Mouse (Mus musculus) frontal cortex, postnatal 10 days (tissue): ENCODE results near the gene Pphln1.
"Not testable (repeated sequence)": the region's sequence is repeated elsewhere in the genome, so short reads cannot be mapped to it uniquely, and the experiment has no call there.

Experiments
- DNase-seq, 2 experiments: peaks; one replicate each; pipeline ENCODE4 v3.0.0; 2022; ENCODE audit warnings: low spot score in 2 of 2, mixed read lengths in 1 of 2

Gene Pphln1

DNA sequence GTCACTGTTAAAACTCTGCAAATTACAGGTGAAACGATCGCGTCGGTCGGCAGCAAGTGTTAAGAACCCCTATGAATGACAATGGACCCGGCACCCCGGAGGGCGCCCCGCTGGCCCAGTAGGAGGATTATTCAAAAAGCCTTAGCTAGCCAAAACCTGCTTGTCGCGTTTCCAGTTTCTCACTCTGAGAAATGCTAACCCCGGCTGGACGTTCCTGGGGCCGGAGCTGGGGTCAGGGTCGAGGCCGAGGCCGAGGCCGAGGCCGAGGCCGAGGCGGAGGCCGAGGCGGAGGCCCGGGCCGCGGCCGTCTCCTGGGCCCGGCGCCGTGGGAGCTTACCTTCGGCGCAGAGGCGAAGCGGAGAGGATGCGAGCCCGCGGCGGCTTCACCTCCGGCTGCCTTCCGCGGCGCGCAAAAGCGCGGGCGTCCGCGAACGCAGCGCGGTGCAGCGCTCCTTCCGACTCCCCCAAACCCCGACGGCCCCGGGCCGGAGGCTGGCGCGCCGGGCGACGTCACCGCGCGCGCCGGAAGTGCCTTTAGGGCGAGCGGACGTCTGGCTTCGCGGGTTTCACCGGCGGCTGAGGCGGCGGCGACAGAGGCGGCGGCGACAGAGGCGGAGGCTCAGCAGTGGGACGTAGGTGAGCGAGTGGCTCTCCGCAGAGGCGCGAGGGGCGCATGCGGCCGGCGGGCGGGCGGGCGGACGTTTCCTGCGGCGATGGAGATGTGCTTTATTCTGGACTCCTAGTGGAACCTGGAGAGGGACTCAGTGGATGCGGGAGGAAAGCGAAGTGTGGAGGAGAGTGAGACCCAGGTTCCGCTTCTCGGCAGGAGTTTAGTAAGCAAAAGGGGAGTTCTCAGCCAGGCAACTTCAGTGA lies at the start of gene Pphln1, which contains the start of gene Zcrb1:
Gene Pphln1 (plus strand): TSS at position 525 of the 873 bp plus-strand sequence.
Gene Zcrb1 (minus strand): TSS at position 509 of the 873 bp plus-strand sequence.
- peak; percentile 56 to 83 for DNase-seq

DNA sequence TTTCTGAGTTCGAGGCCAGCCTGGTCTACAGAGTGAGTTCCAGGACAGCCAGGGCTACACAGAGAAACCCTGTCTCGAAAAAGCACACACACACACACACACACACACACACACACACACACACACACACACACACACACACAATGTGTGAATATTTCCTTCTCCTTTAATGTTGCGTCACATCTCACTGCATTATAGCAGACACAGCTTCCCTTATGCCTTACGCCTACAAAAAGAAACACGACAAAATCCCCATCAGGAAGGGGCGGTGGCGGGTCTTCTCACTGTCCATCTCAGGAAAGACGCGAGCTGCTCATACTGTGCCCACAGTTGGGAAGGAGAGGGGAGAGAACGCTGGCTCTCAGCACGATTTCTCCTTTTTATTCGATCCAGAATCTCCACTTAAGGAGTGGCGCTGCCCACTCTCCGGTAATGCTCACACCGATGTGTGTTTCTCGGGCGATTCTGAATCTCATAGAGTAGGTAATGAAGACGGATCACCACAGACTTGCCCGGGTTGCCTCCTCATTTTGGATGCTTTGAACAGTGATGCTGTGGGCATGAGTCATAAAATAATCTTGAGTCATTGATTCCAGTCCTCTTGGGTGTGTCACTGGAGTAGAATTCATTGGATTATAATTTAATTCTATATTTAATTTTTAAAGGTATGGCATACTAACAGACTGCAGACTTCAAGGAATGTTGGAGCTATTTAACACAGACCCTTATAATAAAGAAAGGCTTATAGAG lies 39.6 kb upstream of the Pphln1 start:
- no peak for DNase-seq

DNA sequence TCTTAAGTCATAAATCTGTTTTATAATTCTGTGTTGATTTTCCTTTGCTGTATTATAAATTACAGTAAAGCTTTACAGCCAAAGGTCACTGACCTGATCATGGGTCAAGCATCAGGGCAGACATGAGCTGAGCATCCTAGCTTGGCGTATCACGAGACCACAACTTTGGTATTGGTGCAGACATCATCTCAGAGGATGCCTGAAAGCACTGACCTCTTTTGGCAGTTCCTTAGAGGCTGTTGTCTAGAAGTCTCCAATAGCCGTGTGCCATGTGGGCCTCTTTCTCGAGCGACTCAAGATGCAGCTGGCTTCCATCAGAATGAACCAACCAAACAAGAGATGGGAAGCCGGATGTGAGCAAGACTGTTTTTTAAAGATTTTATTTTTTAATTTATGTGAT lies 32.6 kb upstream of the Pphln1 start:
- DNase-seq = no peak

DNA sequence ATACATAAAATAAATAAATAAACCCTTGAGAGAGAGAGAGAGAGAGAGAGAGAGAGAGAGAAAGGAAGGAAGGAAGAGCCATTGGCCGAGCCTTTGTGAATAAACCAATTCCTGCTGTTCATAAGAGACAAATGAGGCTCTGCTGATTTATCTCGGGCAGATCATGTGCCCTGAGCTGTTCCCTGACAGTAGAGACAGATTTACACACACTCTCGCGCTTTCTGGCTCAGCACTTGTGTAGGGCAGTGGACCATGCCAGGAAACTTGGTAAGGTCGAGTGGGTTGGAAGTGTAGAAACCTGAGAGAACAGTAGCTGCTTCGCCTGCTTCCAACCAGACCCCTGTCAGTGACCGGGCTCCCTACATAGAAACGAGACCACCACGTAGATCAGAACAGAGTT lies 29.6 kb upstream of the Pphln1 start:
- DNase-seq = no peak

DNA sequence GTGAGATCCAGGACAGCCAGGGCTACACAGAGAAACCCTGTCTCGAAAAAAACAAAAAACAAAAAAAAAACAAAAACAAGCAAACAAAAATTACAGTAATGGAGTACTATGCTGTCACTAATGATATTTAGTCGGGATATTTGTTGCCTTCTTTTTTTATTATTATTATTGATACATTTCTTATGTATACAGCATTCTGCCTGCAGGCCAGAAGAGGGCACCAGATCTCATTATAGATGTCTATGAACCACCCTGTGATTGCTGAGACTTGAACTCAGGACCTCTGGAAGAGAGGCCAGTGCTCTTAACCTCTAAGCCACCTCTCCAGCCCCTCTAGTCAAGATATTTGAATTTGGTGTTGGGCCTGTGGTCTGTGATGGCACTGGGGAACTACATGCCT lies 26.3 kb upstream of the Pphln1 start:
- no peak for DNase-seq

DNA sequence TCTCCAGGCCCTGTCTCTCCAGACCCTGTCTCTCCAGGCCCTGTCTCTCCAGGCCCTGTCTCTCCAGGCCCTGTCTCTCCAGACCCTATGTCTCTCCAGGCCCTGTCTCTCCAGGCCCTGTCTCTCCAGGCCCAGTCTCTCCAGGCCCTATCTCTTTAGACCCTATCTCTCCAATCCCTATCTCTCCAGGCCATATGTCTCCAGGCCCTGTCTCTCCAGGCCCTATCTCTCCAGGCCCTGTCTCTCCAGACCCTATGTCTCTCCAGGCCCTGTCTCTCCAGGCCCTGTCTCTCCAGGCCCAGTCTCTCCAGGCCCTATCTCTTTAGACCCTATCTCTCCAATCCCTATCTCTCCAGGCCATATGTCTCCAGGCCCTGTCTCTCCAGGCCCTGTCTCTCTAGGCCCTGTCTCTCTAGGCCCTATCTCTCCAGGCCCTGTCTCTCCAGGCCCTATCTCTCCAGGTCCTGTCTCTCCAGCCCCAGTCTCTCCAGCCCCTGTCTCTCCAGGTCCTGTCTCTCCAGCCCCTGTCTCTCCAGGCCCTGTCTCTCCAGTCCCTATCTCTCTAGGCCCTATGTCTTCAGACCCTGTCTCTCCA lies 25.5 kb upstream of the Pphln1 start:
- DNase-seq = not testable (repeated sequence)

DNA sequence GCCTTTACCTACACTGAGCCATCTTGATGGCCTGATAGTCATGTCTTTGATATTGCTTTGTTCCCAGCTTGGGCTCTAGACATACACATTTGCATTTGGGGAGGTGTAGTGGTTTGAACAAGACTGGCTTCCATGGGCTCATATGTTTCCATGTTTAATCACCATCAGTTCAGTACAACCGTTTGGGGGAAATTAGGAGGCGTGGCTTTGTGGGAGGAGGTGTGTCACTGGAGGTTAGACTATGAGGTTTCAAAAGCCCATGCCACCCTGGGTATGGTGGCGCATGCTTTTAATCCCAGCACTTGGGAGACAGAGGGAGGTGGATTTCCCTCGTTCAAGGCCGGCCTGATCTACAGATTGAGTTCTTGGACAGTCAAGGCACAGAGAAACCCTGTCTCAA lies 22.5 kb upstream of the Pphln1 start:
- DNase-seq = no peak

DNA sequence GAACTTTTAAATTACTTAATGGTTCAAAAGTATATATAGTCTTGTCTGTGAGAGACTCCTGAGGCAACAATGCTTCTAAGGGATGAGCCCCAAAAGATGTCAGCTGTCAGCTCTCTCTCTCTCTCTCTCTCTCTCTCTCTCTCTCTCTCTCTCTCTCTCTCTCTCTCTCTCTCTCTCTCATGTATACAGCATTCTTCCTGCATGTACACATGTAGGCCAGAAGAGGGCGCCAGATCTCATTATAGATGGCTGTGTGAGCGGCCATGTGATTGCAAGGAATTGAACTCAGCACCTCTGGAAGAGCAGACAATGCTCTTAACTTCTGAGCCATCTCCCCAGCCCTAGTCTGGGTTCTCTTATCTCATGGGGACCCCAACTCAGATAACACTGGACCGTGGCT lies 19.0 kb upstream of the Pphln1 start:
- no peak for DNase-seq

DNA sequence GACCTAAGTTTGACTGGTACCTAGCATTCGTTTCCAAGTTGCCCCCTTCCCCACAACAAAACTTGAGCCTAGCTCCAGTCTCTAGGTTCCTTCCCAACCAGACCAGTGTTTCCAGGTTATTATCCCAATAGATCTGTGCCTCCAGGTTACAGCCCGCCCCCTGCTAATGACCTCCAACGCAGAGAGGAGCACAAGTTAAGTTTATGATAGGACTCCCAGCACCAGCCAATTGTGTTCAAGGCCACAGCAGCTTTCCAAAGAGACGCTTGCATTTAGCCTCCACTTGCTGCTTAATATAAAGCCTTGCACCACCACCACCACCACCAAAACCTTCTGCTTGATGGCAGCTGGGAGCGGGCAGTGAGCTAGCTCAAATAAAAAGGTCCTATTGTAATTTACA lies 16.8 kb upstream of the Pphln1 start:
- DNase-seq = no peak

DNA sequence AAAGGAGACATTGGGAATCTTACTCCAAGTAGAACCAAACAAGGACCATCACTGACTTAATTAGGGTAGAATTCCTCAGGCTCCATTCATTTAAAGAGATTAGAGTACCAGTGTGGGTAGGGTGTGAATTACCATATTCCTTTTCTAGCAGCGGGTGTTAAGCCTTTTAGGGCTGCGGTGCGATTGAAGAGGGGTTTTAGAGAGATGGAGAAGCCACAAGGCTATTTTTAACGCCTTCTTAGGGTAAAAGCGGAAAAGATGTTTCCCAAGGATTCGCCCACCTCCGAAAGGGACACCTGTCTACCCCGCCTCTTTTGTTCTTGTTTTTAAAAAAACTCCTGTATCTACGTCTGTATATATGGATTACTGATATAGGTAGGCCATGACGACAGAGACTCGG lies 881 bp upstream of the Pphln1 start:
- DNase-seq = no peak

DNA sequence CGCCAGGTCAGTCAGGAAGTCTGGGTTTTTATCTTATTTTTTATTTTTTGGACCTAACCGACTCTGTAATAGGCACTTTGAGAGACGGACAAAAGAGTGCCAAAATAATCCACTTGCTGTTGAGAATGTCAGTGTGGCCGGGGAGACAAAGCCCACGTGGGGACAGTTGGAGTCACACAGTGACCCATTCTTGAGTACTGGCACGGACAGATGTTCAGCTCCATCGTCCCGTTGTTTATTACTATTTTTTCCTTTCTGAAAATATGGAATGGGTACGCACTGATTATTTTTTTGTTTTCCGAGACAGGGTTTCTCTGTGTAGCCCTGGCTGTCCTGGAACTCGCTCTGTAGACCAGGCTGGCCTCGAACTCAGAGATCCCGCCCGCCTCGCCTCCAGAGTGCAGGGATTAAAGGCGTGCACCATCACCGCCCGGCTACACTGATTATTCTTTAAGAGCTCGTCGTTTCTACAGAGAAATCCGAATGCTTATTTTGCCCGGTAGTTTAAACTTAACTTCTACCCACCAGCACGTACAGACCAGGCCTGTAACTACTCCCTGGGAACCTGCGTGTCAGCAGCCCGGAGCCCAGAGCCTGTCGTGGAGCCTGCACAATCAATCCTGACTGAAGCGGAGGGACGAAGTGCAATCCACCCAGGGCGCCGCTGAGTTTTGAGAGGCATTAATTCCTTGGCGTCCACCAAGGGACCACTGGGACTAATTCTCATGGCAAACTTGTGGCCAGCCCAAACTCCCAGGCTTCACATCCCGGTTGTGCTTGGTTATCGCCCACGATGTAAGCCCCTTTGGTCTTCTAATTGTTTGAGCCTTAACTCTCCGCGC lies 770 bp downstream of the Pphln1 start:
- peak in 1 of 2 experiments; percentile 7 for DNase-seq

DNA sequence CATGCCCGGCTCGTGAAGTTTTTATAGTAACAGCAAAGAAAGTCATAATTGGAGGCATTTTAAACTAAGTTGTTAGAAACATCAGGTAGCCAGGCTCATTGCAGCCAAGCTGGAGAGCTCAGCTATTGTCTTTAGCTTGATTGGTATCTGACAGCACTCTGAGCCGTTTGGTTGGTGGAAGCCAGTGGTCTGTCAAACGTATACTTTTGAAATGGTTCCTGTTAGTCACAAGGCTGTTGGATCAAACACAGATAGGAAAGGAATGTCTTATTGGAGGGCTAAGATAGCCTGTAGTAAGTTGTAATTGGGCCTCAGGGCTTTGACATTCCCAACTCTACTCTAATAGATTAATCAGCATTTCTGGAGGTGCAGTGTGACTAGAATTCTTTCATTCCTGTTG lies 3.3 kb downstream of the Pphln1 start:
- no peak for DNase-seq

DNA sequence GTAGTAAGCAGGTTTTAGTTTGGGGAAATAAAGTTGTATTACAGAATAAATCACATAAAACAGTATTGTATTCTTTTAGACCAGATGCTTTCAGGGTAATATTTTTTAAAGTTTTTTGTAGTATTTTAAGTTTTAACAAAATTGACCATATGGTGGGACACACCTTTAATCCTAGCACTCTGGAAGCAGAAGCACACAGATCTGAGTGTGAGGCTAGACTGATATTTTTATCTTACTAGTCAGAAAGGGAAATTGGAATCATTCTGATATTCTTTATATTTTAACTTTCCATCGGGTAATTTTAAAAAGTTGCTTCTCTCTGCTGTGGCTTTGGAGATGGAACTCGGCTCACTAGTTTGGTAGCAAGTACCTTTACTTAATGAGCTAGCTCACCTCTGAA lies 4.6 kb downstream of the Pphln1 start:
- DNase-seq = no peak

DNA sequence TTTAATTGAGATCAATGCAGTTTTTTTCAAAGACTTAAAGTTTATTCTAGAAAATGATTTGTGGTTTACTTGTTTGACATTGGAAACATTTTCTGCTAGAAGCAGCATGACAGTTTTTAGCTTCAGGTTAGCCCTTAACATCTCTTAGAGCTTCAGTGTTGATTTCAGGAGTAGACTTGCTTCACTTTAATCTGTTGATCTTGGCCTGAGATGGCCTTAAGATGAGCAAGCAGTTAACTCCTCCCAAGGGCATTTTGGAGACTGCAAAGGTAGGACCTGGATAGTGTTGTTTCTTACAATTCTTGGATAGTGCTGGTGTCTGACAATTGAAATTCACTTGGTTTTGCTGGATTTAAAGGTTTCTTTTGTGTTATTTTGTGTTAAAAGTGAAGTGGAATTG lies 6.7 kb downstream of the Pphln1 start:
- DNase-seq = no peak

DNA sequence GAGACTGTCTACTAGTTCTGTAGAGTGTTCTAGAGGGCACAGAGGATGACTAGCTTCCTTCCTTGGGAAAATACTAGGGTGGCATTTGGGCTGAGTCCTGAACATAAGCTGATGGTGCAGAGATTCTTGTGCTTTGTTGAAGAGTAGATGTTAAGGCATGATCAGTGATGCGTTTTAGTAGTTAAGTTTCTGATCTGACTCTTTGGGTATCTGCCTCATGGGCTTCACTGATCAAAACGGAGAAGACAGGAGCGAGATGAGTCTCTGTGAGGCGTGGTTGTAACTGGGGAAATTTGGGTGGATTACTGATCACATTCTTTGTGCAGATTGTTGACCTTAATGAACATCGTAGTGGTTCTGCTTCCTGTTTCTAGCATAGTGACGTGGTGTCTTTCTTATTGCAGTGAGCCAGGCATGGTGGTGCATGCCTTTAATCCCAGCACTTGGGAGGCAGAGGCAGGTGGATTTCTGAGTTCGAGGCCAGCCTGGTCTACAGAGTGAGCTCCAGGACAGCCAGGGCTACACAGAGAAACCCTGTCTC lies 7.4 kb downstream of the Pphln1 start:
- no peak for DNase-seq

DNA sequence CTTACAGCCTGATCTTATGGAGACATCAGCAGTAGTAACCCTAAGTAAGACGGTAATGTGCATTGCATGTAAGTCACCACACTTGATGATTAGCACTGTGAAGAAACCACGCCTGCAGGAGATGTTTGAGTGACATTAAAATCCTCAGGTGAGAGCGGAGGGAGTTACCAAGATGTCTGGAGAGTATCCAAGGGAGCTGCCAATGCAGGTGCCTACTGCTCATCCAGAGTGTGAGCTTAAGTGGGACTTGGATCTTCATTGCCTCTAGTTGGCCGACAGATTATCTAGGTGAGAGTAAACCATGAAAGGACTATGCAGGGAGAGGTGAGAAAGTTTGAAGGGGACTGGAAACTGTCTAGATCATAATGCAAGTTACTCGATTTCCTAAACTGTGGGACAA lies 8.3 kb downstream of the Pphln1 start:
- no peak for DNase-seq

DNA sequence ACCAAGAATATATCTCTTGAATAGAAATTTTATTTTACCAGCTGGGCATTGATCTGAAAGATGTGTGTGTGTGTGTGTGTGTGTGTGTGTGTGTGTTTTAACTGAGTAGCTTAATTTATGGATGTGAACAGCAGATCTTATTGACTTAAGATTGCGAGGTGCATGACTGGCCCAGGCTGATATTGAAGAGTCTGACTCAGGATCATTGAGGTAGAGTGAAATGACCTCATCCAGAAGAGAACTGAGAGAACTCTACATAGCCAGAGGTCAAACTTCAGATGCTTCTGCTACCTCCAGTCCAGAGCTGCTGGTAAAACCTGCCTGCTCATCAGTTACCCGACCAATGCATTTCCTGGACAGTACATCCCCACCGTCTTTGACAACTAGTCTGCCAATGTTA lies 14.3 kb downstream of the Pphln1 start:
- no peak for DNase-seq

DNA sequence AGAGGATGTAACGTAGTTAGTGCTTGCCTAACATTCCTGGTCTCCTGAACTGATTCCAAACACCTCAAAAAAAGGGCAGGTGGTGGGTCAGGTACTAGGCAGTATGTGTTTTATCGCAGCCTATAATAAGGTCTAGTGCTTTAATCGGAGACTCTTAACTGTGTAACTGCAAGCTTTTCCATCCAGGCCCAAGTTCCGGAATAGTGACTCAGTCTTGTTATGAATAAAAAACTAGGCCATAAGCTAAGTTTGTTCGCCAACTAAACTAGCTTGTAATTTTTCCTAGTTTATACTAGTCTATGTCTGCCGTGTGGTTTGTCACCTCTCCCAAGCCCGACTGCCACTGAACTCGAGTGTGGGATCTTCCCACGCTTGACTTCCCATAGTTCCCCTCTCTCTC lies 16.3 kb downstream of the Pphln1 start:
- no peak for DNase-seq

DNA sequence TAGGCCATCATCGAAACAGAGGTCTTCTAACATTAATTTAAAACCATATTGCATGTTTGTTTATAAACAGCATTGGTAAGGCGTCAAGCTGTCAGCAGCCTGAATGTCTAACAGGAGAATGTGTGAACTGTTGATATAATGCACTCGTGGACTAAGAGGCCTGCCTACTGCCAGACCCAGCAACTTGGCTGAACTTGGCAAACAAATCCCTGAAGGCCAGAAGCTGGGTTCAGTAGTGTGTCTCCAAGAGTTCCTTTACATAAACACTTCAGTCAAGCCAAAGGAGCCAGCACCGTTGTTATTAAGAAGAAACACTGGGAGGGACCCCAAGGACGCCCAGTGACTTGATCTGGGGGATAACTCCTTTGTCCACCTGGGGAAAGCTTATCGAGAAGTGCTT lies 18.1 kb downstream of the Pphln1 start:
- DNase-seq = no peak

DNA sequence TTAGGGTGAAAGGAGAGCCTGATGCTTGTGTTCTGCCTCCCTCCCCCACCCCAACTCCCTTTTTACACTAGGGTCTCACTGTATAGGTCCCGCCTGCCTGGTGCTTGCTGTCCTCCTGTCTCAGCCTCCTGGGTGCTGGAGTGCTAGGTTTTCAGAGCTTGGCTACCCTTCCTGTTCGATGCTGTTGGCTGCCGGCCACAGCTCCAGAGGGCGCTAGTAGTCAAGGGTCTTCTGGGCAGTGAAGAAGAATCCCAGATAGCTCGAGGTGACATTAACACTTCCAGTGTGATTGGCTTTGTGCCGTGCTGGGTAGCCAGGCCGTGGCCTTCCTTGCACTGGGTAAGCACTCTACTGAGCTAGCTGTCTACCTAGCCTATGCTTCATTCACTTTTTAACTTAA lies 22.4 kb downstream of the Pphln1 start:
- no peak for DNase-seq

DNA sequence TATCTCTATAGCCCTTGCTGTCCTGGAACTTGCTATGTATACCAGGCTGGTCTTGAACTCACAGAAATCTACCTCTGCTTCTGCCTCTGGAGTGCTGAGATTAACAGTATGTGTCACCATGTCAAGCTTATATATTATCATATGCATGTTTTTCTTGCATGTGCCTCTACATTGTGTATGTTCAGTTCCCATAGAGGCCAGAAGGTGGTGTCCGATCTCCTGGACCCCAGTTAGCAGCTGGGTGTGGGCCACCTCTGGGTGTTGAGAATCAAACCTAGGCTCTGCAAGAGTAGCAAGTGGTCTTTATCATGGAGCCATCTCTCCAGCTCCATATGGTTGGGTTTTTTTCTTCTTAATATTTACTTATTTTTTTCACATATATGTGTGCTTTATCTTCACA lies 24.4 kb downstream of the Pphln1 start:
- DNase-seq = no peak
